Mouse (Mus musculus) heart, postnatal 0 days (tissue): ENCODE results near the gene Tifab.

Experiments
- CTCF ChIP-seq: IDR thresholded peaks from 2 replicates; pipeline ENCODE4 v1.5.1; 2016; ENCODE audit warnings: antibody characterized with exemption, control low read depth, low read depth
- EP300 ChIP-seq: IDR thresholded peaks from 2 replicates; pipeline ENCODE4 v1.6.1; 2016; ENCODE audit warnings: antibody characterized with exemption, low read depth

DNA sequence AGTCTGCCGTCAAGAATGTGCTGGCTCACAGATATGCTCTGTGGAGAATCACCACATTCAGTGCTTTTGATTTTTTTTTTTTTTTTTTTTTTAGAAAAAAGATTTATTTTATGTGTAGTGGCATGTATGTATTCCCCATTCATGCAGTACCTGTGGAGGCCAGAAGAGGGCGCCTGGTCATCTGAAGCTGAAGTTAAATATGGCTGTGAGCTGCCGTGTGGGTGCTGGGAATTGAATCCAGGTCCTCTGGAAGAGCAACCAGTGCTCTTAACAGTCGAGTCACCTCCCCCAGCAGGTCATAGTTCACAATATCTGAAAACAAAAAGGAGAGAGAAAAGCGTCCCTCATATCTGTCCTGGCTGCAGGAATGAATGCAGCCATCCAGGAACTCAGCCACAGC is 11.0 kb upstream of the Tifab start:
- TF ChIP-seq CTCF (peak; percentile 10; the same call in 1 of the 2 replicates), EP300 (no peak)
